Mouse (Mus musculus): Measurements from ENCODE around the gene Nck1. TPM values are rescaled to one million over a fixed set of nuclear protein-coding genes. Genes with fewer than 3 reads are reported as not detected.

The Nck1 gene
- total RNA-seq, 4 experiments from 2014 or later: 37.5 to 45.2 (median 42.9) TPM

GRCm38 (mm10) chr9:100470936-100471604, 74.9 kb downstream of the Nck1 start:
- peak; percentile 88 for DNase-seq (ENCODE audit: low spot score)

DNA sequence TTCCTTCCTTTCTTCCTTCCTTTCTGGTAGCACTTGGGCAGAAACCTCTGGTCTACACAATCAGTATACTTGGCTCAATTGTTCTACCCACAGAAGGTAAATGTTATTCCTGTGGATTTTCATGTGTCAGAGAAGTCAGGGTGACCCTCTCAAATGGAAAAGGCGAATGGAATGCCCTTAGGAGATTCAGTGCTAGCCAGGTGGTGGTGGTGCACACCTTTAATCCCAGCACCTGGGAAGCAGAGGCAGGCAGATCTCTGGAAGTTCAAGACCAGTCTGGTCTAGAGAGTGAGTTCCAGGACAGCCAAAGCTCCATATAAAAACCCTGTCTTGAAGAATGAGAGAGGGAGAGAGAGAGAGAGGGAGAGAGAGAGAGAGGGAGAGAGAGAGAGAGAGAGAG, 75.7 kb downstream of the Nck1 start:
- DNase-seq (ENCODE audit: low spot score): no peak

DNA sequence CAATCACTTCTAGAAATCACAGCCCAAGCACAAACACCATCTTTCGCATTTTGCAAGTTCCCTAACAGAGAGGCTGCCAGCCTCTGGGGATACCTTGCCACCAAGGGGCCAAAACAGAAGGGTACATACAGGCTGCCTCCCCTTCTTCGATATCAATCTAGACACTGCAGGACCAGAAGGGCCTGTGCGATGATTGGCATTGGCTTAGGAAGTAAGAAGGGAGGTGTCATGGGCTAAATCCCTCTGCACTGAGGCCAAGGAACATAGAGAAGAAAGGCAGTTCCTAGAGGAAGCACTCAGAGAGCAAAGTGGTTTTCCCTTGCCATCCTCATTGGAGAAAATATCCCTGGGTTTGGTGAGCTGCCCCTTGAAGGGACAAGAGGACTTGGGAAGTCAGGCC, 76.3 kb downstream of the Nck1 start:
- no peak for DNase-seq (ENCODE audit: low spot score)

GRCm38 (mm10) chr9:100468151-100468550, 77.8 kb downstream of the Nck1 start:
- DNase-seq (ENCODE audit: low spot score): no peak

- DNase-seq (ENCODE audit: low spot score): peak; percentile 80
These were observed 78.3 kb downstream of the Nck1 start for GRCm38 (mm10) chr9:100467653-100468052.

DNA sequence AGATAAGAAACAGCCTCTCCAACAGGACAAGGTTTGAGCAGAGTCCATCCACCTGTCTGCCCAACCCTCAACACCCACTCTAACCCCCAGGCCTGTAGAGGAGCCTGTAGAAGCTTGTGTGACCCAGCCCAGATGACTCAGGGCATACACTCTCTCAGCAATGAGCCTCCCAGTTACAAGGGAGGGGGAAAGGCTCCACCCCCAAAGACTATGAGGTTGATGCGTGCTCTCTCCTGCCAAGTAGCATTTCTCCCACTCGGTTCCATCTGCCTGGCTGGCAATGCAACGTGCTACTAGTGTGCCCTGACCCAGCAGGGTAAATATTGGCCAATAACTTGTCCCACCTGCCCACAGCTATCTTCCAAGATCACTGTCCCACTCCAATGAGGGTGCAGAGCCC, 79.2 kb downstream of the Nck1 start:
- no peak for DNase-seq (ENCODE audit: low spot score)

DNA sequence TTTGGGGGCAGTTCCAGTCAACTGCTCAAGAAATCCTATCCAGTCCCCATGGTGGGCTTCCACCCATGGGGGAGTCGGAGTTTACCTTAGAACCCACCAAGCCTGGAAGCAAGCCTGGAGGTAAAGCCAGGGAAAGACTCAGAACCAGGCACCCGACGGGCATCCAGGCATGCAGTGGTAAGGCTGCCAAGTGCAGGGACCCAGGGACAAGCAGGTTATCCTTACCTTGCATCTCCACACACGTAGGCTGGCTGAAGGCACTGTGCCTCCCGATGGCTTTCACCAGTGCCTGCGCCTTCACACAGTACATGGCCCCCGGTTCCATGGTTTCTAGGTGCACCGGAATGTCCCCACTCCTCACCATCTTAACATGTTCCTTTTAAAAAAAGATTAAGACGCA, 79.9 kb downstream of the Nck1 start:
- no peak for DNase-seq (ENCODE audit: low spot score)

DNA sequence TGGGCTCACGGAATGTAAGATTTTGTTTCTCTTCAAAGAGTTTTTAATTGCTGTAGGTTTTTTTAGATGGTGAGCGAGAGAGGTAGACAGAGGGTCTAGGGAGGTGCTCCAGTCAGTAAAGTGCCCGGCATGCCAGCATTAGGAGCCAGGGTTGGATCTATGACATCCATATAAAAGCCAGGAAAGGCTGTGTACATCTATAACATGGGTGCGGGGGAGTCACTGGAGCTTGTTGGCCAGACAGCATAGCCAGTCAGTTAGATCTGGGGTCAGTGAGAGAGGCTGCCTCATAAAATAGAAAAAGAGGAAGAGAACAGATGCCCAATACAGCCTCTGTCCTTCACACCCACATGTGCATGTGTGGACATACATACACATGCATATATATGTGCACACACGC, 80.6 kb downstream of the Nck1 start:
- no peak for DNase-seq (ENCODE audit: low spot score)

- no peak for DNase-seq (ENCODE audit: low spot score)
These were observed 82.2 kb downstream of the Nck1 start for GRCm38 (mm10) chr9:100463771-100464170.

- DNase-seq (ENCODE audit: low spot score): no peak
These were observed 83.8 kb downstream of the Nck1 start for GRCm38 (mm10) chr9:100462098-100462497.

DNA sequence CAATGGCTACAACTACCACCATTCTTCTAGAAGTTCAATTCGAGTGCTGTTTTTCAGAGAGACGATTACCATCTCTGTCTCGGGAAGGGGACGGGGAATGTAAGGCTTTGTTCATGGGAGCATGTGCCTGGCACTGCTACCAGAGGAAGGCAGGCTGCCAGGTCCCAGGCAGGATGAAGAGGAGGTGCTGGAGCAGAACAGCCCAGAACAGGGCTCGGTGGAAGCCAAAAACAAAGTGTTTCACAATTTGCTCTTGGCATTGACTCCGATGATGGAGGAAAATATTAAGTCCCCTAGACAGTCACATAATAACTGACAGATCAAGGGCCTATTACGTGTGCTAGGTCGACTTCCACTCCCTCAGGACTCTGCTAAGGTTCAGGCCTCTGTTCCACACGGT, 84.3 kb downstream of the Nck1 start:
- DNase-seq (ENCODE audit: low spot score): peak; percentile 58

GRCm38 (mm10) chr9:100460203-100460602, 85.7 kb downstream of the Nck1 start:
- no peak for DNase-seq (ENCODE audit: low spot score)

DNA sequence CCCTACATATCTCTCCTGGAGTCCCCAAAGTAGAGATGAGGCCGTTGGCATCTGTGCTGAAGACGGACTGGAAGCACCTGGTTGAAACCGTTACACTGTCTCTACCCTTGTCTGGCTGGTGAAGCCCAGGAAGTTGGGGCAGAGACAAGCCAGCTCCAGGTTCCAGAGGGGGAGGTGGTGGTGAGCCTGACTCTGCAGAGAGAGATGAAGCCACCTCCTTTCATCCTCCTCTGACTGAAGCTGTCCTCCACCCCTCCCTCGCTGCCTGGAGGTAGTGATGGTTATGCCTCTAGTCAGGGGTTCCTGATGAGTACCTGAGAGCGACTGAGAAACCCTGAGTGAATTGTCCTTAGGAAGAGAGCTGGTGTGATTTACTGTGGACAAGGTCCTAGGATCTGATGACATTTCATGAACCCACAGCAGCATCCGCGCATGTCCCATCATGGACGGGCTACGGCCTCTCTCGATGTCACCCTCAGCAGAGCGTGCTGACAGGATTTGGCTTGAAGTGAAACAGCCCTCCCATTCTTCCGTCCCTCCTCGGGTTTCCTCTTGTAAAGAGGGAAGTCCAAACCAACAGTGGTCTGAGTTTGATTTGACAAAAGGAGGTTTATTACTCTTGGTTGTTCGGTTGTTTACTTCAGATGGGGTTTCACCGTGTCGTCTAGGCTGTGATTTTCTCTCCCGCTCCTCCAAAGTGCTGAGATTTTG, 87.8 kb downstream of the Nck1 start:
- DNase-seq (ENCODE audit: low spot score): no peak

DNA sequence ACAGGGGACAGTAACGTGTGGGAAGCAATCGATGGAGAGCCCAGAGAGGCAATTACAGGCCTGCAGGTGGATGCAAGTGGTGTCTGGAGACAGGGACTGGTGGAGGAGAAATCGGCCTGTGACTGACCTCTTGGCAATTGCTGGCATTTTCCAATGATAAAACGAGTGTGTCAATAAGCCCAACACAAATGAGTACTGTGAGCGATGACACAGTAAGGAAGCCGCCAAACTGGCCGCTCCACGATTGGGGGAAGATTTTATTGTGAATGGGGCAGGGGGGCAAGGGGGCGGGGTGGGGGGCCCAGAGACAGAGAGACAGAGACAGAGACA, 91.3 kb downstream of the Nck1 start:
- DNase-seq (ENCODE audit: low spot score): no peak

DNA sequence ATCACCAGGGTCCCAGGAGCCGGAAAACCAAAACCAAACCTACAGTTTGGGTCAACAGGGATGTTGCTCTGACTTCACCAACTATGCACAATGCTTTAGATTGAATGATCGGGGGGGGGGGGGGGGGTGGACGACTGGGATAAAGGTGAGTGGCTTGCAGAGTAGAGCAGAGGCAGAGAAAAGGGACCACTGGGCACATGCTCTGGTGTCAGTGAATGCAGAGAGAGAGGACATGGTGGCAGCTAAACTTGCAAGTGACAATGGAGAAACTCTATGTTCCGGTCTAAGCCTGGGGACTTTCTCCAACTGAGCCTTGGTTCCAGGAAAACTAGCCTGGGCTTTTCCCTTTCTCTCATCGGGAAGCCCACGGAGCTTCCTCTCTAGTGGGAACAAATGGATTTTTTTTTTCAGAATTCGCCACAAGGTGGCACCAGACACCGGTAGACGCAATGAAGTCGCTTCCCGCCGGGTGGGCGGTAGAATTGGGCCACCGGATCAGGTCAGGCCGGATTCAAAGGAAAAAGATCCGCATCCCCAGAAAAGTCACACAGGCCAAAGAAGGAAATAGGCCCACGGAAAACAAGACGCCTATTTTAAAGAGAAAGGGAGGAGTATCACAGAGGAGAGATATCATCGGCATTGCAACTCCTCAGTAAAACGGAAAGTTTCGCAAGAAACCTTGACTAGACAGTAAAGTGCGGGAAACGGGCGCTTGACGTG, 91.8 kb downstream of the Nck1 start:
- DNase-seq (ENCODE audit: low spot score): peak; percentile 88

GRCm38 (mm10) chr9:100452432-100452831, 93.5 kb downstream of the Nck1 start:
- DNase-seq (ENCODE audit: low spot score): no peak

- DNase-seq (ENCODE audit: low spot score): peak; percentile 71
These were observed 99.8 kb downstream of the Nck1 start for GRCm38 (mm10) chr9:100446059-100446686.

Other genes starting within 250 kb of the Nck1 start
- 1 to 10 TPM in 3 of 4 experiments, under 1 TPM in 1; 0.97 to 1.7 (median 1.2) TPM for gene Il20rb, start 59.3 kb downstream of the Nck1 start, total RNA-seq (2022)
- gene Slc35g2, start 25.0 kb upstream of the Nck1 start, total RNA-seq (2022): 1 to 10 TPM; 2.8 to 4.0 (median 3.2) TPM
- gene Stag1, start 51.7 kb upstream of the Nck1 start, total RNA-seq (2022): 10 to 100 TPM; 20.8 to 31.7 (median 27.6) TPM

Measured in heart, adult 8-10 months (tissue).